Mouse (Mus musculus) right cerebral cortex, postnatal 10 days (tissue): Measurements from ENCODE around the gene Lrguk.

Experiments
- DNase-seq, 2 experiments: peaks; one replicate each; pipeline ENCODE4 v3.0.0; 2021; ENCODE audit warnings: low spot score in 2 of 2

Lrguk gene

DNA sequence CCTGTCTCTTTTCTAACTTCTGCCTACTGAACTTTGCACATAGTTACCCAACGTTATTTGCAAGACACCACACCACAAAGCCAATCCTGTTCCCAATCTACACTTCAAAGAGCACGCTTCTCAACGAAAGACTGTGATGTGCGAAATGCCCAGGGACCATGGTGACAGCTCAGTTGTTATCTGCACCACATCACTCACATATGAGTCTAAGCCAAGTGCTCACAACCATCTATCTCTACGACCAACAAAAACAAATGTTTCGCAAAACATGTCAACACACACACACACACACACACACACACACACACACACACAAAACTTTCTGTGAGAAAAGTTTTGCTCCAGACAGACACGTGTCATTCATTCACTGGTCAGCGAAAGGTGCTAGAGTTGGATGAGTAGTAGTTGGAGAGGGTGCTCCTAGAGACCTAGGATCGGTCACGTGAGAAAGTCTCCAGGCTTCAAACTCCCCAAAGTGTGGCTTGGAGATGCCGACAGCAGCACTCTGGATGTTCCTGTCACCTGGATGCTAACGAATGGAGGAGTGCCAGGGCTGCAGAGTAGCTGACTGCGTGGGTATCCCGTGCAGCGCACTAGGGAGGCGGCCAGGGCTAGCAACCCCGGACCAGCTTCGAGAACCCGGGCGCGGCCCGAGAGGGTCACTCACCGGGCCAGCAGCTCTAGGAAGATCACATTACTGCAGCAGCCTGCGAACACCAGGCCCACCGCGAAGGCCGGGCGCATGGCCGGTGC lies 147.0 kb downstream of the Lrguk start:
- peak in 1 of 2 experiments; percentile 73 for DNase-seq

DNA sequence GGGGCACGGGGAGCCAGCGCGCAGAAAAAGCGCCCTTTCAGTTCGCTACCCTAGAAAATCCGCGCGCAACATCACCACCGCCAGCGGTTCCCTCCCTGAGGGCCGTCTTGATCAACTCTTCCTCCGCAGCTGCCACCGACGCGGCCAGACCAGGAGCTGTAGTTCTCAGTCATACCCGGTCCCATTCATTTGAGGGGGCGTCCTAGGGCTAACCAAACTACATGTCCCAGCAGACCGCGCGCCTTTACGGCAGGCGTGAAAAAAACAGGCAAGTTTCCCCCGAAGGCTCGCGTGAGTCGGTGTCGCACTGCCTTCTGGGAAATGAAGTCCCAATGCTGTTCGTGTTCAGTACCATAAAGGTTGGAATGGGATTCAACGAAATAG lies 147.6 kb downstream of the Lrguk start, which contains the start of gene Slc35b4:
TSS of gene Slc35b4 (minus strand) at position 248 of the 384 bp plus-strand sequence.
- peak; percentile 97 to 99 for DNase-seq

DNA sequence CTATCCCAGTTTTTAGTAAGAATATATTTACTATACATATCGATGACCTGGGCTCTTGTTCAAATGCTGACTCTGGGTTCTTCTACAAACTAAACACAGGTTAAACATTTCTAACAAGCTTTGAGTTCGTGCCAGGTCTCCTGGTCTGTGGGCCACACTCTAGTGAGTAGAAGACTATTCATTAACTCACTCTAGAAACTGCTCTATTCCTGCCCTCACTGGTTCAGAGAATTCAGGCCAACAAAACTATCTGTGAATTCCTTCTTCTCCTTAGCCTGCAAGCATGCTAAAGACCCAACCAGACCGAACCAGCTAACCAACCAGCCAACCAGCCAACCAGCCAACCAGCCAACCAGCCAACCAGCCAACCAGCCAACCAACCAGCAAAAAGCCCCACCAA lies 149.8 kb downstream of the Lrguk start:
- DNase-seq: no peak

DNA sequence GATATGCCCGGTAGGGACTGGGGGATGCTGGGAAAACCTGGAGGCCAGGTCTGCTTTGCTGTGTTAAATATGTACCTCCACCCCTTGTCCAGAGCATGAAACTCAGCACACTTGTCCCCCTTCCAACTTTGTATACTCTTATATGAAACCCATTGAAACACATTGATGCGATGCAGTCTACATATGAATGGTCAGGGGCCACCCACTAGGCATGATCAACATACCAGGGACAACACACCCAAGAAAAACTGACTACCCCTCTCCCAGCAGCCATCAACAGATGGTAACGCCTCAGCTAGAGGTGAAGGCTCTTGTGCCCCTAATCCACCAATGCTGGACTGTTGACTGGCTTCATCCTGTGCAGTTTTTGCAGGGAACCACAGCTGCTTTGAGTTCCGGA lies 150.7 kb downstream of the Lrguk start:
- no peak for DNase-seq

DNA sequence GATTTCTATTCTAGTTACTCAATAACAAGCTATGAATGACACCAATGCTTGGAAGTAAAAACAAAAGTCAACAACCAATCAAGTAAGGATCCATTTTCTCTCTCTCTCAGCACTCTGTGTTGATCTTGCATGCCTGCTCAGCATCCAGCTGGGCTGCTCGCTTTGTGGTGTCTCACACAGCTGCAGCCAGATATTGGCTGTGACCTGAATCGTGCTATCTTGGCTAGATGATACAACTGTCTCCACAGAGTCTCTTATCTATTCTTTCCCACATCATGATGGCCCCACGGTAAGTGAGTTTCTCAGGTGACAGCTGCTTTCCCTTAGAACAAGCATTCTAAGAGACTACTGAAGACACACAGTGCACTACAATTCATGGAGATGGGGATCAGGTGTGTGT lies 152.7 kb downstream of the Lrguk start:
- no peak for DNase-seq

DNA sequence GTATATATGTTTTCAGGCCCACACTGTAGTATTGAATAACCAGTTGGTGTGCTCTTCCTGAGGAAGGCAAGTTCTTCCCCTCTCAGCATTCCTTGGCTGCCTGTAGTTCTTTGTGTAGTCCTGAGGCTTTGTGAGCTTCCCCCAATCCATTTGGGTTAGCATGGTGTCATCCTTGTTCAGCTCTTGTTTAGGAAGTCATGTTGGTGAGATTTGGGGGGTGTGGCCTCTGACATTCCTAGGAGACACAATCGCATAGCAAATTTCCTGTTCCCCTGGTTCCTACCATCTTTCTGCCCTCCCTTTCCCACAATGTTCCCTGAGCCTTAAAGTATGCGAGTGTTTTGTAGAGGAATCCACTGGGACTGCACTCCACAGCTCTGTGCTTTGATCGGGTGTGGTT lies 154.1 kb downstream of the Lrguk start:
- no peak for DNase-seq
